Mouse (Mus musculus) colon, adult 2 months (tissue): ENCODE data around the gene 1500009C09Rik. TPM values are rescaled to one million over a fixed set of nuclear protein-coding genes. Genes with fewer than 3 reads are reported as not detected.

Experiments used
- polyA plus RNA-seq: library from polyadenylated mRNA; depleted of rRNA; stranded (reverse); fragments of >200 nt; gene quantifications from 2 replicates; pipeline ENCODE4 v1.2.3, GENCODE M21; 2012; rRNA removed

1500009C09Rik gene
- polyA plus RNA-seq: 0.09 TPM in 2 replicates

GRCm38 (mm10) chr15:82252097-82252496 is at the start of gene 1500009C09Rik:
Gene 1500009C09Rik, plus strand, starts transcription at chr15:82252397.

DNA sequence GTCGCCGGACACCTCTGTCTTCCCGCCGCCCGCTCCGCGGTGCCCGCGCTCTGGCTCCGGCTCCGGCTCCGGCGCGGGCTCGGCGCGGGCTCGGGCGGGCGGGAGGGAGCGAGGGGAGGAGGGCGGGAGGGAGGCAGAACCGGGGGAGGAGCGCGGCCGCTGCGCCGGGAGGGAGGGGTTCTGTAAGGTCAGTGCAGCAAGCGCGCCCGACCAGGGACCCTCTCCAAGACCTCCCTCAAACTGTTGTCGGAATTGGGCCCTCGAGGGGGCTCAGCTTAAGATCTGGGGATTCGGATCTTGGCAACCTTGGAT is 39.5 kb upstream of the 1500009C09Rik start, which contains the start of gene Shisa8:
Gene Shisa8 (minus strand): TSS at position 64 of the 312 bp plus-strand sequence.

GRCm38 (mm10) chr15:82223657-82224601 is 28.3 kb upstream of the 1500009C09Rik start, which contains the start of gene Tnfrsf13c:
Gene Tnfrsf13c, minus strand, starts transcription at chr15:82224369.

GRCm38 (mm10) chr15:82244115-82244804 is 7.9 kb upstream of the 1500009C09Rik start, which contains the start of gene Cenpm:
Gene Cenpm, minus strand, starts transcription at chr15:82244748.

GRCm38 (mm10) chr15:82274593-82274926 is 22.4 kb downstream of the 1500009C09Rik start, which contains the start of gene Sept3:
Gene Sept3, plus strand, starts transcription at chr15:82274893.

GRCm38 (mm10) chr15:82298764-82299561 is 46.8 kb downstream of the 1500009C09Rik start, which contains the start of gene Wbp2nl:
Gene Wbp2nl, plus strand, starts transcription at chr15:82298954.

Other genes starting within 250 kb of the 1500009C09Rik start
- gene Desi1, start 218.5 kb upstream of the 1500009C09Rik start, polyA plus RNA-seq: 21.9 and 26.4 TPM in 2 replicates
- 28.5 and 37.8 TPM in 2 replicates for gene Snu13, start 204.8 kb upstream of the 1500009C09Rik start, polyA plus RNA-seq
- gene 4930407I10Rik, start 193.2 kb upstream of the 1500009C09Rik start, polyA plus RNA-seq: not detected in 2 replicates
- gene Mei1, start 182.4 kb upstream of the 1500009C09Rik start, polyA plus RNA-seq: not detected in 2 replicates
- gene Ccdc134, start 124.5 kb upstream of the 1500009C09Rik start, polyA plus RNA-seq: 9.7 and 10.2 TPM in 2 replicates
- gene Srebf2, start 105.2 kb upstream of the 1500009C09Rik start, polyA plus RNA-seq: 273 and 329 TPM in 2 replicates
- 0.20 and 0.28 TPM in 2 replicates for gene Shisa8, start 39.6 kb upstream of the 1500009C09Rik start, polyA plus RNA-seq
- gene Tnfrsf13c, start 28.0 kb upstream of the 1500009C09Rik start, polyA plus RNA-seq: 2.9 and 7.8 TPM in 2 replicates
- 18.0 and 25.1 TPM in 2 replicates for gene Cenpm, start 7.6 kb upstream of the 1500009C09Rik start, polyA plus RNA-seq
- 0.57 and 0.87 TPM in 2 replicates for gene Sept3, start 22.5 kb downstream of the 1500009C09Rik start, polyA plus RNA-seq
- gene Wbp2nl, start 46.6 kb downstream of the 1500009C09Rik start, polyA plus RNA-seq: 0.13 and 0.66 TPM in 2 replicates
- gene Naga, start 86.5 kb downstream of the 1500009C09Rik start, polyA plus RNA-seq: 385 and 410 TPM in 2 replicates
- gene Pheta2, start 86.5 kb downstream of the 1500009C09Rik start, polyA plus RNA-seq: 0.95 and 1.2 TPM in 2 replicates
- 259 and 323 TPM in 2 replicates for gene Smdt1, start 86.6 kb downstream of the 1500009C09Rik start, polyA plus RNA-seq
- 457 and 560 TPM in 2 replicates for gene Ndufa6, start 101.9 kb downstream of the 1500009C09Rik start, polyA plus RNA-seq
- gene Cyp2d22, start 127.9 kb downstream of the 1500009C09Rik start, polyA plus RNA-seq: 55.6 and 68.7 TPM in 2 replicates
- 0.09 and 0.22 TPM in 2 replicates for gene Cyp2d11, start 141.6 kb downstream of the 1500009C09Rik start, polyA plus RNA-seq
- gene Cyp2d10, start 154.8 kb downstream of the 1500009C09Rik start, polyA plus RNA-seq: 103 and 104 TPM in 2 replicates
- 48.4 and 53.8 TPM in 2 replicates for gene Cyp2d9, start 181.0 kb downstream of the 1500009C09Rik start, polyA plus RNA-seq